Mouse (Mus musculus) colon, adult 2 months (tissue): ENCODE data around the gene Lrrc17. TPM values are rescaled to one million over a fixed set of nuclear protein-coding genes. Genes with fewer than 3 reads are reported as not detected.

Experiments used
- polyA plus RNA-seq: library from polyadenylated mRNA; depleted of rRNA; stranded (reverse); fragments of >200 nt; gene quantifications from 2 replicates; pipeline ENCODE4 v1.2.3, GENCODE M21; 2012; rRNA removed

The Lrrc17 gene
- polyA plus RNA-seq: 3.1 and 3.2 TPM in 2 replicates

GRCm38 (mm10) chr5:21543409-21544201 is at the start of gene Lrrc17:
Gene Lrrc17 (plus strand): TSS chr5:21543559.

Other genes starting within 250 kb of the Lrrc17 start
- gene Fgl2, start 170.9 kb upstream of the Lrrc17 start, polyA plus RNA-seq: 29.7 and 30.1 TPM in 2 replicates
- 0.09 TPM in 1 of 2 replicates, not detected in the other for gene Ccdc146, start 118.9 kb upstream of the Lrrc17 start, polyA plus RNA-seq
- 1.9 and 3.5 TPM in 2 replicates for gene Fam185a, start 118.6 kb upstream of the Lrrc17 start, polyA plus RNA-seq
- gene Fbxl13, start 102.1 kb downstream of the Lrrc17 start, polyA plus RNA-seq: not detected in 2 replicates
- 32.6 and 88.0 TPM in 2 replicates for gene Armc10, start 102.3 kb downstream of the Lrrc17 start, polyA plus RNA-seq
- 3.4 and 3.6 TPM in 2 replicates for gene Napepld, start 157.8 kb downstream of the Lrrc17 start, polyA plus RNA-seq
- 20.9 and 24.0 TPM in 2 replicates for gene Pmpcb, start 193.6 kb downstream of the Lrrc17 start, polyA plus RNA-seq
- 9.8 and 12.5 TPM in 2 replicates for gene Dnajc2, start 241.7 kb downstream of the Lrrc17 start, polyA plus RNA-seq
- 12.2 and 14.5 TPM in 2 replicates for gene Psmc2, start 241.7 kb downstream of the Lrrc17 start, polyA plus RNA-seq